Comparison of ENCODE assay signal across 8 mouse cellular contexts in genomic region chr17:35241305-35242014, GRCm38 (mm10). TPM values are rescaled to one million over a fixed set of nuclear protein-coding genes. Genes with fewer than 3 reads are reported as not detected.
DNase-seq lines count a peak whose midpoint lies in the region; ATAC-seq lines count a peak whose summit lies in the region.

TSS of gene Ddx39b (plus strand) at chr17:35241746.

- peak; percentile 98 to 99 for DNase-seq in adrenal gland, adult (ENCODE audit: inconsistent age in 2 of 2, low spot score in 1 of 2)
- peak; percentile 97 for DNase-seq in embryo, embryonic 10.5 days (ENCODE audit: low spot score)
- peak; percentile 96 for DNase-seq in gastrocnemius, postnatal 14 days
- peak; percentile 94 to 98 for DNase-seq in left cerebral cortex, postnatal 10 days (ENCODE audit: extremely low spot score in 1 of 2, low spot score in 2 of 2)
- peak; percentile 99 for DNase-seq in right cerebral cortex, postnatal 25 days
- peak; percentile 95 to 97 for DNase-seq in urinary bladder, postnatal 4 days (ENCODE audit: low spot score in 2 of 2)

- ATAC-seq in inflammation-experienced regulatory T-cells, adult 6 months, result peak; percentile 68
- ATAC-seq in megakaryocyte-erythroid progenitor cell, adult 5-6 weeks (replicated peaks; ENCODE audit: low FRiP score, low TSS enrichment, poor library complexity, severe bottlenecking), result peak; percentile 70

- intact Hi-C loops in gastrocnemius, postnatal 14 days (cut with DNase I; ENCODE audit: low total_unique reads), result no loop called here
- intact Hi-C loops in left cerebral cortex, postnatal 10 days (cut with DNase I), result no loop called here

RNA-seq across cellular contexts. Expression of gene Ddx39b, which starts in this region (rescaled TPM):
- 100 to 1,000 TPM in 1 of 2 experiments, 10 to 100 TPM in 1; 85.3 to 103 TPM for total RNA-seq in gastrocnemius, postnatal 14 days (2021)
- 100 to 1,000 TPM; 194 to 276 (median 261) TPM for polyA plus RNA-seq in inflammation-experienced regulatory T-cells, adult 6 months (2017; shearing (Covaris generic))
- 100 to 1,000 TPM; 255 to 261 TPM for total RNA-seq in left cerebral cortex, postnatal 10 days (2021)
- total RNA-seq in megakaryocyte-erythroid progenitor cell, adult 5-6 weeks (2014; fragmentation: Nextera tagmentation), result 488 and 550 TPM in 2 replicates
- 211 and 221 TPM in 2 replicates for total RNA-seq in megakaryocyte-erythroid progenitor cell, adult 5-6 weeks (2017)

Comparison
In these comparisons a context has a peak if more than half of its experiments do, and no peak if none do; other contexts are left out.
1. Peak in every context shown above with its lines: DNase-seq and ATAC-seq.